In the genomic region with DNA sequence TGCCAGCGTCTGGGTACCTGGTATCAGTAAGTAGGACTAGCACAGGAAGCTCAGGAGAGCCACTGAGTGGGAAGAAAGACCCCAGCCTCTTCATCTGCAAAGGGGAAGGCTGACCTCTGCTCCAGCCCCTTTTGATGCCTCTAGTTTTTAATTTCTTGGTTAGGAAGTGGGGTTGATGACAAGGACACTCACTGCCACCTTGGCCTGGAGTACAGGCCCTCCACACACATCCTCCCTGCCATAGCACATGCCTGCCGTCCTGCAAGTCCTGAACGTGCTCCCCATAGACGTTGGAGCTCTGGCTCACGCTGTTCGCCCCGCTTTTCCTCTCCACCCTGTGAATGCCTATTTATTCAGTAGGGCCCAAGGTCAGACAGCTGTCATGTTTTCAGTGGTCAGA, we compare ENCODE assay signal across 28 mouse cellular contexts. TPM values are rescaled to one million over a fixed set of nuclear protein-coding genes. Genes with fewer than 3 reads are reported as not detected.
DNase-seq lines count a peak whose midpoint lies in the region; ATAC-seq and TF ChIP-seq lines count a peak whose summit lies in the region.
"Had no signal": no experiment of that assay in that cellular context is flagged by ENCODE, and none has a peak within 500 bp of the region (broad histone marks: within the 10 kb centered on the region; RNA-seq: fewer than 3 reads in every experiment).

No protein-coding gene starts in this region.

- H3K9ac ChIP-seq in heart, adult 2 months (ENCODE audit: low read depth, low read length) = no peak overlapping the region
- H3K9ac ChIP-seq in liver, embryonic 15.5 days = no peak overlapping the region
- H3K9ac ChIP-seq in liver, embryonic 12.5 days = no peak overlapping the region
- H3K9ac ChIP-seq in liver, postnatal 0 days (replicated peaks) = no peak overlapping the region
- H3K9ac ChIP-seq: embryonic facial prominence, embryonic 12.5 days; forebrain, embryonic 13.5 days; forebrain, embryonic 15.5 days had no signal

- no peak overlapping the region for H3K4me2 ChIP-seq in liver, embryonic 15.5 days
- no peak overlapping the region for H3K4me2 ChIP-seq in liver, embryonic 12.5 days
- no peak overlapping the region for H3K4me2 ChIP-seq in liver, postnatal 0 days (ENCODE audit: low read depth, low read length)
- H3K4me2 ChIP-seq: embryonic facial prominence, embryonic 12.5 days; forebrain, embryonic 13.5 days; forebrain, embryonic 15.5 days had no signal

- no peaks in the 10 kb centered on the region for H3K9me3 ChIP-seq in liver, embryonic 15.5 days (replicated peaks)
- H3K9me3 ChIP-seq in liver, embryonic 12.5 days (replicated peaks) = no peaks in the 10 kb centered on the region
- H3K9me3 ChIP-seq in liver, postnatal 0 days (ENCODE audit: low read length) = no peaks in the 10 kb centered on the region
- H3K9me3 ChIP-seq: embryonic facial prominence, embryonic 10.5 days; embryonic facial prominence, embryonic 12.5 days; forebrain, embryonic 13.5 days; forebrain, embryonic 15.5 days; G1E had no signal

- TF ChIP-seq EP300 in heart, adult 2 months (IDR thresholded peaks at IDR 0.05; ENCODE audit: insufficient read depth, low read depth, low read length) = no peak
- no peak for TF ChIP-seq EP300 in liver, postnatal 0 days (IDR thresholded peaks at IDR 0.05; ENCODE audit: low read depth)

- TF ChIP-seq CTCF in heart, adult 2 months (IDR thresholded peaks at IDR 0.05) = no peak
- no peak for TF ChIP-seq CTCF in liver, postnatal 0 days (IDR thresholded peaks at IDR 0.05; ENCODE audit: low read depth)

- no peak for TF ChIP-seq POLR2A in heart, adult 2 months (IDR thresholded peaks at IDR 0.05; ENCODE audit: insufficient read depth, low read depth, low read length)

- ATAC-seq in liver, embryonic 15.5 days (ENCODE audit: insufficient read depth) = no peak
- ATAC-seq in liver, embryonic 12.5 days = no peak
- peak; percentile 26 for ATAC-seq in liver, postnatal 0 days
- ATAC-seq: activated CD4-positive, CD25-positive, alpha-beta regulatory T cell, adult 4 months; CD4-positive, CD25-positive, alpha-beta regulatory T cell, adult 4 months; forebrain, embryonic 13.5 days; Patski had no signal

- no peak overlapping the region for H3K27ac ChIP-seq in heart, adult 2 months
- 0 out of 2 replicates have a peak overlapping the region, but pooled peaks have one; percentile 14 for H3K27ac ChIP-seq in liver, embryonic 15.5 days (replicated peaks)
- H3K27ac ChIP-seq in liver, embryonic 12.5 days = no peak overlapping the region
- peak overlapping the region; percentile 32; the same call in 1 of the 2 replicates for H3K27ac ChIP-seq in liver, postnatal 0 days (ENCODE audit: low read depth)
- H3K27ac ChIP-seq: embryonic facial prominence, embryonic 10.5 days; embryonic facial prominence, embryonic 12.5 days; forebrain, embryonic 13.5 days; forebrain, embryonic 15.5 days had no signal

- H3K79me2 ChIP-seq in heart, adult 2 months (replicated peaks; ENCODE audit: control insufficient read depth, insufficient read depth, low read length) = no peaks in the 10 kb centered on the region

- H3K27me3 ChIP-seq in heart, adult 2 months (ENCODE audit: control insufficient read depth, insufficient read depth, low read length) = no peaks in the 10 kb centered on the region
- peaks cover 15% of the 10 kb centered on the region; the same call in 1 of the 2 replicates for H3K27me3 ChIP-seq in liver, embryonic 15.5 days
- H3K27me3 ChIP-seq in liver, embryonic 12.5 days (replicated peaks) = peaks cover 5% of the 10 kb centered on the region; the same call in 1 of the 2 replicates
- no peaks in the 10 kb centered on the region for H3K27me3 ChIP-seq in liver, postnatal 0 days (ENCODE audit: insufficient read depth, low read length)
- H3K27me3 ChIP-seq: CH12.LX; embryonic facial prominence, embryonic 12.5 days; forebrain, embryonic 13.5 days; forebrain, embryonic 15.5 days had no signal

- WGBS in heart, adult 2 months = 75% methylated on average over 7 of the region's 7 CpGs
- WGBS in liver, embryonic 15.5 days (ENCODE audit: insufficient replicate concordance) = 75% methylated on average over 7 of the region's 7 CpGs
- 67% methylated on average over 7 of the region's 7 CpGs for WGBS in liver, embryonic 12.5 days (ENCODE audit: insufficient replicate concordance)
- WGBS in liver, postnatal 0 days (ENCODE audit: insufficient replicate concordance) = 64% methylated on average over 7 of the region's 7 CpGs

- intact Hi-C loops in heart, adult 2 months (cut with DNase I) = loop anchor here (2.0 kb wide), 2 partner anchors 112 to 138 kb away; no protein-coding TSS in a partner anchor

- DNase-seq in heart, adult 11 months = peak; percentile 91
- no peak for DNase-seq in heart, adult 2 months
- DNase-seq in liver, postnatal 0 days = no peak
- DNase-seq in liver = no peak
- DNase-seq: adrenal gland, adult 8-10 months; adrenal gland, postnatal 14 days; adrenal gland, postnatal 36 days; B cell, adult 2 months; cerebellum, adult 11-12 months; cerebellum, adult 2 months; cerebellum, adult 9-10 months; cerebellum, postnatal 10 days; cerebellum, postnatal 25 days had no signal

- H3K4me3 ChIP-seq in heart, adult 2 months = no peak overlapping the region
- H3K4me3 ChIP-seq in liver, embryonic 15.5 days (replicated peaks) = no peak overlapping the region
- H3K4me3 ChIP-seq in liver, embryonic 12.5 days = no peak overlapping the region
- H3K4me3 ChIP-seq in liver, postnatal 0 days (ENCODE audit: low read depth, low read length) = no peak overlapping the region
- H3K4me3 ChIP-seq: embryonic facial prominence, embryonic 10.5 days; embryonic facial prominence, embryonic 12.5 days; forebrain, embryonic 13.5 days; forebrain, embryonic 15.5 days had no signal

- no peaks in the 10 kb centered on the region for H3K36me3 ChIP-seq in heart, adult 2 months (ENCODE audit: control insufficient read depth, insufficient read depth, low read length)
- H3K36me3 ChIP-seq in liver, embryonic 15.5 days (replicated peaks) = no peaks in the 10 kb centered on the region
- H3K36me3 ChIP-seq in liver, embryonic 12.5 days = no peaks in the 10 kb centered on the region
- H3K36me3 ChIP-seq in liver, postnatal 0 days (replicated peaks; ENCODE audit: insufficient read depth, low read length) = no peaks in the 10 kb centered on the region
- H3K36me3 ChIP-seq: embryonic facial prominence, embryonic 10.5 days; embryonic facial prominence, embryonic 12.5 days; forebrain, embryonic 15.5 days; G1E had no signal

- peaks cover 6% of the 10 kb centered on the region for H3K4me1 ChIP-seq in heart, adult 2 months (ENCODE audit: control insufficient read depth, insufficient read depth, low read length)
- H3K4me1 ChIP-seq in liver, embryonic 15.5 days (replicated peaks) = peaks cover 49% of the 10 kb centered on the region
- peaks cover 34% of the 10 kb centered on the region for H3K4me1 ChIP-seq in liver, embryonic 12.5 days
- H3K4me1 ChIP-seq in liver, postnatal 0 days (ENCODE audit: insufficient read depth) = peaks cover 20% of the 10 kb centered on the region
- H3K4me1 ChIP-seq: embryonic facial prominence, embryonic 12.5 days; forebrain, embryonic 13.5 days; forebrain, embryonic 15.5 days had no signal

RNA-seq across cellular contexts. Expression of a gene that starts 18.6 kb away (rescaled TPM):
- not detected for total RNA-seq in heart, adult 2 months (2021)
- not detected in 2 replicates for polyA plus RNA-seq in heart, adult 2 months (2012; rRNA removed)
- polyA plus RNA-seq in liver, embryonic 15.5 days (2015; fragmentation: Nextera tagmentation; extraction: Ambion mirVana) = 1.8 and 6.4 TPM in 2 replicates
- 3.1 and 7.1 TPM in 2 replicates for polyA plus RNA-seq in liver, embryonic 12.5 days (2016; fragmentation: Nextera tagmentation; extraction: Ambion mirVana)
- 4.0 and 5.1 TPM in 2 replicates for polyA plus RNA-seq in liver, postnatal 0 days (2015; fragmentation: Nextera tagmentation; extraction: Ambion mirVana)
- total RNA-seq: adrenal gland, adult 18-20 months; adrenal gland, adult 8-10 months; adrenal gland, postnatal 14 days; adrenal gland, postnatal 36 days; CH12.LX had no signal
- polyA plus RNA-seq: activated CD4-positive, CD25-positive, alpha-beta regulatory T cell, adult 4 months; CD4-positive, CD25-positive, alpha-beta regulatory T cell, adult 4 months; cerebellum, adult 2 months; cortical plate, adult 2 months; embryonic facial prominence, embryonic 10.5 days; embryonic facial prominence, embryonic 12.5 days; embryonic facial prominence, embryonic 14.5 days; forebrain, embryonic 11.5 days; forebrain, embryonic 13.5 days; forebrain, embryonic 15.5 days; Patski had no signal

RNA-seq across cellular contexts. Expression of a gene that starts 26.3 kb away (rescaled TPM):
- total RNA-seq in heart, adult 2 months (2021) = not detected
- 0.14 and 0.44 TPM in 2 replicates for polyA plus RNA-seq in heart, adult 2 months (2012; rRNA removed)
- polyA plus RNA-seq in liver, embryonic 15.5 days (2015; fragmentation: Nextera tagmentation; extraction: Ambion mirVana) = 26.7 and 68.4 TPM in 2 replicates
- polyA plus RNA-seq in liver, embryonic 12.5 days (2016; fragmentation: Nextera tagmentation; extraction: Ambion mirVana) = 27.7 and 79.1 TPM in 2 replicates
- 22.0 and 26.1 TPM in 2 replicates for polyA plus RNA-seq in liver, postnatal 0 days (2015; fragmentation: Nextera tagmentation; extraction: Ambion mirVana)
- total RNA-seq: adrenal gland, adult 18-20 months; adrenal gland, adult 8-10 months; adrenal gland, postnatal 36 days had no signal
- polyA plus RNA-seq: CD4-positive, CD25-positive, alpha-beta regulatory T cell, adult 4 months; cortical plate, adult 2 months; embryonic facial prominence, embryonic 14.5 days; forebrain, embryonic 11.5 days; forebrain, embryonic 13.5 days; forebrain, embryonic 15.5 days; G1E; Patski had no signal

RNA-seq across cellular contexts. Expression of a gene that starts 30.4 kb away (rescaled TPM):
- 10 to 100 TPM; 38.8 to 39.0 TPM for total RNA-seq in heart, adult 2 months (2021)
- 39.6 and 59.5 TPM in 2 replicates for polyA plus RNA-seq in heart, adult 2 months (2012; rRNA removed)
- polyA plus RNA-seq in liver, embryonic 15.5 days (2015; fragmentation: Nextera tagmentation; extraction: Ambion mirVana) = 145 and 148 TPM in 2 replicates
- polyA plus RNA-seq in liver, embryonic 12.5 days (2016; fragmentation: Nextera tagmentation; extraction: Ambion mirVana) = 228 and 230 TPM in 2 replicates
- 69.8 and 80.8 TPM in 2 replicates for polyA plus RNA-seq in liver, postnatal 0 days (2015; fragmentation: Nextera tagmentation; extraction: Ambion mirVana)

RNA-seq across cellular contexts. Expression of a gene that starts 30.7 kb away (rescaled TPM):
- under 1 TPM; 0.25 to 0.81 TPM for total RNA-seq in heart, adult 2 months (2021)
- 0.39 and 0.79 TPM in 2 replicates for polyA plus RNA-seq in heart, adult 2 months (2012; rRNA removed)
- 0.25 and 0.30 TPM in 2 replicates for polyA plus RNA-seq in liver, embryonic 15.5 days (2015; fragmentation: Nextera tagmentation; extraction: Ambion mirVana)
- polyA plus RNA-seq in liver, embryonic 12.5 days (2016; fragmentation: Nextera tagmentation; extraction: Ambion mirVana) = 0.30 and 0.61 TPM in 2 replicates
- polyA plus RNA-seq in liver, postnatal 0 days (2015; fragmentation: Nextera tagmentation; extraction: Ambion mirVana) = 0.56 and 0.57 TPM in 2 replicates
- polyA plus RNA-seq: G1E had no signal

RNA-seq across cellular contexts. Expression of a gene that starts 41.2 kb away (rescaled TPM):
- total RNA-seq in heart, adult 2 months (2021) = 10 to 100 TPM; 56.9 to 59.1 TPM
- 40.7 and 54.1 TPM in 2 replicates for polyA plus RNA-seq in heart, adult 2 months (2012; rRNA removed)
- 4.8 and 5.1 TPM in 2 replicates for polyA plus RNA-seq in liver, embryonic 15.5 days (2015; fragmentation: Nextera tagmentation; extraction: Ambion mirVana)
- polyA plus RNA-seq in liver, embryonic 12.5 days (2016; fragmentation: Nextera tagmentation; extraction: Ambion mirVana) = 7.9 and 8.7 TPM in 2 replicates
- 6.0 and 6.5 TPM in 2 replicates for polyA plus RNA-seq in liver, postnatal 0 days (2015; fragmentation: Nextera tagmentation; extraction: Ambion mirVana)

Comparison
In these comparisons a context has a peak if more than half of its experiments do, and no peak if none do; other contexts are left out.
1. H3K27ac ChIP-seq: peak in liver, embryonic 15.5 days (single experiment) and liver, postnatal 0 days (single experiment); none in heart, adult 2 months (single experiment) and liver, embryonic 12.5 days (single experiment).
2. RNA of a gene that starts 26.3 kb away (polyA plus RNA-seq): 26.7 to 68.4 TPM in liver, embryonic 15.5 days, 27.7 to 79.1 TPM in liver, embryonic 12.5 days and 22.0 to 26.1 TPM in liver, postnatal 0 days; 0.14 to 0.44 TPM in heart, adult 2 months; every median in the first group is over 10 times any median in the second.